Mouse (Mus musculus): ENCODE data around the gene Gm49383. TPM values are rescaled to one million over a fixed set of nuclear protein-coding genes. Genes with fewer than 3 reads are reported as not detected.

Gene Gm49383
- total and polyA plus RNA-seq, 2 experiments from 2014 or later = 0.38 to 5.3 TPM

DNA sequence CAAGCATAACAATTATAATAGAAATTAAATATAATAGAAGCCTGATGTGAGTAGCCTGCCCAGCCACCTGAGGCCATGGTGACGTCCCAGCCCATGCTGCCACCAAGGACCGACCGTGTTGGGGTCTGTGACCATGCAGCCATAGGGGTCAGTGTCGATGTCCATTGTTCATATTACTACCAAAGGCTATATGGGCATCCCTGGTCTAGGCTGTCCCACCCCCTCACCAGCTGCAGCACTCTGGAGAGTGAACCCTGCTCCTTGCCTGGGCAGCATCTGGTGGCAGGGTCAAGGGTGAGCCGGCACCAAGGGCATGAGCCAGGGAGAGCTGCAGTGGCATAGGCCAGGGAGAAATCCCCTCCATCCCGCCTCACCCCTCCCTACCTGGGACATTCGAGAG lies 57.1 kb downstream of the Gm49383 start:
- Histone ChIP-seq H3K9me3 (ENCODE audit: low read length) (no peaks in the 10 kb centered on the region), H3K4me1 (ENCODE audit: insufficient read depth, low read length) (no peaks in the 10 kb centered on the region), H3K27ac (ENCODE audit: low read depth, low read length) (no peak overlapping the region), H3K9ac (replicated peaks; ENCODE audit: low read length, poor library complexity, severe bottlenecking) (no peak overlapping the region), H3K4me2 (ENCODE audit: low read depth, low read length, poor library complexity, severe bottlenecking) (no peak overlapping the region), H3K36me3 (ENCODE audit: insufficient read depth, low read length) (no peaks in the 10 kb centered on the region), H3K4me3 (ENCODE audit: low read depth, low read length) (no peak overlapping the region), H3K27me3 (ENCODE audit: insufficient read depth, low read length) (no peaks in the 10 kb centered on the region)
- DNase-seq (ENCODE audit: low spot score) (no peak), ATAC-seq (ENCODE audit: low FRiP score) (no peak)
- 91% methylated on average over 7 of the region's 7 CpGs for WGBS
- TF ChIP-seq CTCF (IDR thresholded peaks at IDR 0.05) = no peak

- Histone ChIP-seq H3K27me3 (ENCODE audit: insufficient read depth, low read length) (no peaks in the 10 kb centered on the region), H3K4me3 (ENCODE audit: low read depth, low read length) (no peak overlapping the region), H3K9me3 (ENCODE audit: low read length) (no peaks in the 10 kb centered on the region), H3K9ac (replicated peaks; ENCODE audit: low read length, poor library complexity, severe bottlenecking) (no peak overlapping the region), H3K4me2 (ENCODE audit: low read depth, low read length, poor library complexity, severe bottlenecking) (no peak overlapping the region), H3K36me3 (ENCODE audit: insufficient read depth, low read length) (no peaks in the 10 kb centered on the region), H3K4me1 (ENCODE audit: insufficient read depth, low read length) (no peaks in the 10 kb centered on the region), H3K27ac (ENCODE audit: low read depth, low read length) (no peak overlapping the region)
- WGBS = 89% methylated on average over 3 of the region's 3 CpGs
- peak; percentile 74 for TF ChIP-seq CTCF (IDR thresholded peaks at IDR 0.05)
- DNase-seq (ENCODE audit: low spot score) (peak; percentile 54), ATAC-seq (ENCODE audit: low FRiP score) (no peak)
Measured at GRCm38 (mm10) chr12:69139201-69139600, 57.7 kb downstream of the Gm49383 start.

Small RNA genes within 50 kb of the gene (microRNA-seq; reads per million reads assigned to microRNA genes)
- gene Gm47287 (ENCODE audit: borderline number of aligned reads) (not detected), gene Gm47295 (ENCODE audit: borderline number of aligned reads) (1.3 reads per million)

Other genes starting within 250 kb of the Gm49383 start
- 145 and 151 TPM in 2 replicates for gene Rps29, start 37.9 kb downstream of the Gm49383 start, total RNA-seq (2014; rRNA removed)
- gene Rps29, start 37.9 kb downstream of the Gm49383 start, polyA plus RNA-seq (2015; fragmentation: Nextera tagmentation; extraction: Ambion mirVana) = 1,280 and 1,361 TPM in 2 replicates
- 0.24 and 1.6 TPM in 2 replicates for gene Lrr1, start 28.3 kb downstream of the Gm49383 start, total RNA-seq (2014; rRNA removed)
- gene Lrr1, start 28.3 kb downstream of the Gm49383 start, polyA plus RNA-seq (2015; fragmentation: Nextera tagmentation; extraction: Ambion mirVana) = 1.2 and 1.3 TPM in 2 replicates
- gene Rpl36al, start 13.0 kb downstream of the Gm49383 start, total RNA-seq (2014; rRNA removed) = 117 and 148 TPM in 2 replicates
- gene Rpl36al, start 13.0 kb downstream of the Gm49383 start, polyA plus RNA-seq (2015; fragmentation: Nextera tagmentation; extraction: Ambion mirVana) = 352 and 392 TPM in 2 replicates
- gene Mgat2, start 12.9 kb downstream of the Gm49383 start, total RNA-seq (2014; rRNA removed) = 54.6 and 59.0 TPM in 2 replicates
- gene Mgat2, start 12.9 kb downstream of the Gm49383 start, polyA plus RNA-seq (2015; fragmentation: Nextera tagmentation; extraction: Ambion mirVana) = 41.5 and 41.9 TPM in 2 replicates
- 5.0 and 6.1 TPM in 2 replicates for gene Dnaaf2, start 1.3 kb upstream of the Gm49383 start, total RNA-seq (2014; rRNA removed)
- 8.0 and 9.4 TPM in 2 replicates for gene Dnaaf2, start 1.3 kb upstream of the Gm49383 start, polyA plus RNA-seq (2015; fragmentation: Nextera tagmentation; extraction: Ambion mirVana)
- gene Gm49384, start 7.2 kb upstream of the Gm49383 start, total RNA-seq (2014; rRNA removed) = 1.2 TPM in 1 of 2 replicates, not detected in the other
- gene Gm49384, start 7.2 kb upstream of the Gm49383 start, polyA plus RNA-seq (2015; fragmentation: Nextera tagmentation; extraction: Ambion mirVana) = 2.5 and 2.9 TPM in 2 replicates
- gene Pole2, start 31.1 kb upstream of the Gm49383 start, total RNA-seq (2014; rRNA removed) = 2.4 and 3.6 TPM in 2 replicates
- gene Pole2, start 31.1 kb upstream of the Gm49383 start, polyA plus RNA-seq (2015; fragmentation: Nextera tagmentation; extraction: Ambion mirVana) = 1.4 TPM in 2 replicates
- 8.5 TPM in 2 replicates for gene Klhdc1, start 44.1 kb upstream of the Gm49383 start, total RNA-seq (2014; rRNA removed)
- gene Klhdc1, start 44.1 kb upstream of the Gm49383 start, polyA plus RNA-seq (2015; fragmentation: Nextera tagmentation; extraction: Ambion mirVana) = 18.1 and 25.6 TPM in 2 replicates
- gene Klhdc2, start 99.6 kb upstream of the Gm49383 start, total RNA-seq (2014; rRNA removed) = 303 and 373 TPM in 2 replicates
- 259 and 266 TPM in 2 replicates for gene Klhdc2, start 99.6 kb upstream of the Gm49383 start, polyA plus RNA-seq (2015; fragmentation: Nextera tagmentation; extraction: Ambion mirVana)
- gene Nemf, start 160.1 kb upstream of the Gm49383 start, total RNA-seq (2014; rRNA removed) = 24.0 and 40.8 TPM in 2 replicates
- gene Nemf, start 160.1 kb upstream of the Gm49383 start, polyA plus RNA-seq (2015; fragmentation: Nextera tagmentation; extraction: Ambion mirVana) = 63.9 and 69.6 TPM in 2 replicates
- 122 TPM in 2 replicates for gene Arf6, start 175.0 kb upstream of the Gm49383 start, total RNA-seq (2014; rRNA removed)
- gene Arf6, start 175.0 kb upstream of the Gm49383 start, polyA plus RNA-seq (2015; fragmentation: Nextera tagmentation; extraction: Ambion mirVana) = 34.9 and 42.0 TPM in 2 replicates
- gene Gm9887, start 175.4 kb upstream of the Gm49383 start, total RNA-seq (2014; rRNA removed) = not detected in 2 replicates
- 0.90 and 1.0 TPM in 2 replicates for gene Gm9887, start 175.4 kb upstream of the Gm49383 start, polyA plus RNA-seq (2015; fragmentation: Nextera tagmentation; extraction: Ambion mirVana)